Mouse (Mus musculus) megakaryocyte, embryonic 14.5 days (primary cell): ENCODE results near the gene Tnpo2.

Experiments
- FLI1 ChIP-seq: IDR thresholded peaks from 2 replicates; pipeline ENCODE4 v1.6.1; 2012; ENCODE audit warnings: low read length, inconsistent platforms, mixed read lengths
- GATA1 ChIP-seq: IDR thresholded peaks from 3 replicates; pipeline ENCODE4 v1.6.1; 2012; ENCODE audit warnings: mixed read lengths, low read length, inconsistent platforms, borderline replicate concordance

GRCm38 (mm10) chr8:85007686-85008085 is 29.0 kb upstream of the Tnpo2 start:
- TF ChIP-seq GATA1: no peak
- no peak for TF ChIP-seq FLI1
